Mouse (Mus musculus): Measurements from ENCODE around the gene Podnl1.

DNA sequence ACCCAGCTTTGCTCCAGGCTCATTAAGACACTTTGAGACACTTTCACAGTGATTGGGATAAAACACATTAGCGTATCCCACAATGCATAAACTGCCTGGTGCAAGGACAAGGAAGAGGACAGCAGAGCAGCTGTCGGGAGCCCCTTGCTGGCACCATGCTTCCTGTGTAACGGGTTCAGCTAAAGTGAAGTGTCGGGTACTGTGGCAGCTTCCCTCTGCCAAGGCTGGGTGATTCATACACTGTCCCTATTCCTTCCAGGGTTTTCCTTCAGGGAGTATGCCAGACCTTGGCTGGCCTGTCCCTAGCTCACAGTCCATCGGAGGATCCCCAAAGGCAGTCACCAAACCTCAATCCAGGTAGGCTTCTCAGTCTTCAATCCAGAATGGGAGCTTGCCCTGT lies 44.3 kb downstream of the Podnl1 start:
- TF ChIP-seq POLR2A (IDR thresholded peaks at IDR 0.05; ENCODE audit: low read depth, low read length) (no peak), CTCF (IDR thresholded peaks at IDR 0.05; ENCODE audit: borderline replicate concordance, insufficient read depth, low read length) (no peak)

Measured in embryonic fibroblast, embryonic 13.5 days (primary cell).